Mouse (Mus musculus): Measurements from ENCODE around the gene Irf7.

DNA sequence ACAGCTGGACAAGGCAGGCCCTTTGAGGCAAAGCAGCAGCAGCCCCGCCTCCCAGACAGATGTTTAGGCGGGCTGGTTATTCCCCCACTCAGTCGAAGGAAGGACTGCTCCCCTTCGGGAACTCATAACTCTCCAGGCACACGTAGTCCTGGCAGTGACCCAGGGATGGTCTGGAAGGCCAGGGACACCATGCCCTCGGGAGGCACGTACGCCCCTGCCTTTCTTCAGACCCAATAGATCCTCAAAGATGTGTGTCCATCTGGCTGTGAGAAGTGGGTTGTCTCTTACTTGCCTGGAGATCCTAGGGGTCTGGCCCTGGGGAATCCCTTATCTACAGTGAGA is 44.2 kb downstream of the Irf7 start:
- no peak for TF ChIP-seq CTCF (IDR thresholded peaks at IDR 0.05; ENCODE audit: control insufficient read depth, insufficient read depth, insufficient read length)
- TF ChIP-seq FOSL1 (IDR thresholded peaks at IDR 0.05; ENCODE audit: insufficient read depth, low read length, poor library complexity, severe bottlenecking): no peak
- TF ChIP-seq USF1 (IDR thresholded peaks at IDR 0.05; ENCODE audit: low read depth): no peak
- TF ChIP-seq MAX (IDR thresholded peaks at IDR 0.05): no peak
- TF ChIP-seq MYOG (IDR thresholded peaks at IDR 0.05; ENCODE audit: control insufficient read depth, extremely low read depth, insufficient read length): no peak
- TF ChIP-seq CEBPB (IDR thresholded peaks at IDR 0.05; ENCODE audit: low read depth): no peak
